Mouse (Mus musculus) cerebral cortex, adult 2 months (tissue): ENCODE measurements around the gene B230217C12Rik.

Source experiments
- WGBS: fragments of 180-500 bp; shearing (Covaris S2); methylation state at CpG from one replicate; pipeline ENCODE4 v1.1.7; 2018; 5-methylcytosine and 5-hydroxymethylcytosine counted together

B230217C12Rik gene

DNA sequence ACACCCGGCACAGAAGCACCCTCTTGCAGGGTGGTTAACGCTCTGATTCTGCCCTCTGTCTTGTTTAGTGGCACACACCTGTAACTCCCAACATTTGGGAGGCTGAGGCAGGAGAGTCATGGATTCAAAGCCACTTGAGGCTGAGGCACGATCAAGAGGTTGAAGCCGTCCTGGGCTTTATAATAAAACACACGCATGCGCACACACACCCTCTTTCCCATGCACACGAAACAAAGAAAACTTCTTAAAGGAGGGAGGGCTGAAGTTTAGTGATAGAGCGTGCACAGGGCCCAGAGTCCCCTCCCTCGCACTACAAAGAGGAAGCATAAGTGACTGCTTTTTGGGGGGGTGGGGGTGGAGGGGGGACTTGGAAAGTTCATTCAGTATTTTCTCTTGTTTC lies 14.6 kb upstream of the B230217C12Rik start:
- 72% methylated on average over 9 of the region's 9 CpGs for WGBS

DNA sequence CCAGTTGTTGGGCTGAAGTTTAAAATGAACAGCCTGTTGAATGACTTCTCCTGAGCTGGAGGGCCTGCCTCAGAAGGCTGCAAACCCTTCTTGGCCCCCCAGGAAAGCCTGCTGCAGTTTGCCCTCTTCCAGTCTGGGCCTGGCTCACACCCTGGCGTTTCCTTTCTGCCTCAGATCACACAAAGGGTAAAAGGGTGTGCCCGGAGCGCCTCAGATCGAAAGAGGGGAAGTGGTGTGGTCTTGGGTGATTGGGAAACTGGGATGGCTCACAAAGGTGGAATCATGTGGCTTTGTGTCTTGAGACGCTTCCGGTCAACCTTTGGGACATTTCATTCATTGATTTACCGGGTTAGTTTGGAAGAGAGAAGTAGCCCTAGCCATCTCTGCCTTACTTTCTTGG lies 14.2 kb upstream of the B230217C12Rik start:
- 73% methylated on average over 7 of the region's 7 CpGs for WGBS

DNA sequence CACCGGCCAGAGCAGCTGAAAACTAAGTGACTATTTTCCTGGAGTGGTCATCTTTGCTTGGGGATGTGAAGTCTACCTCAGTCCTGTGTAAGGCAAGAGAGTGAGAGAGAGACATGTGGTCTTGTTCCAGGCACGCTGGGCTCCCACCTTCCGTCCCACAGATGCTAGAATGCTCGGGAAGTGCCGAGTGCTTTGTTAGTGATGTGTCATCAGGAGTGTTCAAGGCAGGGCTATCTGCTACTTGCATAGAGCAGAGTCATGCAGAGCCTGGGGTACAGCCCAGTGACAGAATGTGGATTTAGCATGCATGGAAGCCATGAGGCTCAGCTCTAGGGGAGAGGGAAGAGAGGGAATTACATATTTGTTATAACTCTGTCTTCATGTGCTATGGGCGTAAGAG lies 12.9 kb upstream of the B230217C12Rik start:
- 71% methylated on average over 6 of the region's 6 CpGs for WGBS

DNA sequence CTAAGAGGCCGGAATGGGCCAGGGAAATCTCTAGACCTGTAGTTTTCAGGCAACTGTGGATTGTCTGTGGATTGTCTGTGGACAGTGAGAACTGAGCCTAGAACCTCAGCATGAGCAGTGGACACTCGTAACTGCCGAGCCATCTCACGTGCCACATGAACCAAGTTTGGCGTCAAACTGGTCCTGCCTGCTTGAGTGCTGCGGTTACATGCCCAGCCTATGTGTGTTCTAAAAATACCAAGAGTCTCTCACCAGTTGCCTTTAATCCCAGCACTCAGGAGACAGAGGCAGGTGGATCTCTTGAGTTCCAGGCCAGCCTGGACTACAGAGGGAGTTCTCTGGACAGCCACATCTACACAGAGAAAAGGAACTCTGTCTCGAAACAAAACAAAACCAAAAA lies 11.2 kb upstream of the B230217C12Rik start:
- 80% methylated on average over 7 of the region's 7 CpGs for WGBS

DNA sequence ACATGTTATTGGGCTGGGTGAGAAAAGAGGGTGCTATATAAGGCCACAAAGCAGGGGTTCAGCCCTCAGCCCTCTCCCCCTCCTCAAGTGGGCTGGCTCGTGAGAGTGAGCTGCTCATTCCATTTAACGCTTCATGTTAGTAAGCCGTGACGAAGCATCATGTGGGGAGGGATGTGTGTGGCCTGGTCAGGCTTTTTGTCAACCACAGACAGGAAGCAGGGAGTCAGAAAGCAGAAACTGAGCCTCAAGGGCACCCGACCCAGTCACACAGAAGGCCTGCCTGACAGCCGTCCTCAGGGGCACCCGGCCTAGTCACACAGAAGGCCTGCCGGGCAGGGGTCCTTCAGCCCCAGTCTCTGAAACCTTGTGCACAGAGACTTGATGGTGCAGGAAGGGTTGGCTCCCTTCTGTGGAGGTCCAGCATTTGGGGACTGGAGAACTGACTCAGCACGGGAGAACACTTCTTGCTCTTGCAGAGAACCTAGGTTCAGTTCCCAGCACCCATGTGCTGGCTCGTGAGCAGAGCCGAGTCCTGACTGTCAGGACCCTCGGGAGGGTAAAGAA lies 10.6 kb upstream of the B230217C12Rik start:
- 88% methylated on average over 12 of the region's 12 CpGs for WGBS

DNA sequence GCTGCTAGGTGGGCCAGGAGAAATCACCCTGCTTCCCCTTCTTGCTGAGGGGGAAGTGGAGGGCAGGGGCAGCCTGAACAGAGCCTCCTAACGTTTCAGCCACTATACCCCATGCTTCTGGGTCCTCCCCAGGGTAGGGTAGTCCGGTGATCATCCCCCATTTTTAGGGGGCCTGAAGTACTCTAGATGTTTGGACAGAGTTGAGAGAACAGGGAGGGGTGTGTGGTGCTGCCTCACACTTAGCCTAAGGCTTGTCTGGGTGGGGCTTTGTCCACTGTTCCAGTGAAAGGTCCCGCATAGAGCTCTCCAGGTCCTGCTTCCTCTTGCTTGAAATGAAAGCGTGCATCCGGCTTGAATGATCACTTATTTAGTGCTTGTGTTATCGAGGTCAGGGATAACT lies 10.1 kb upstream of the B230217C12Rik start:
- WGBS, result 79% methylated on average over 6 of the region's 6 CpGs

DNA sequence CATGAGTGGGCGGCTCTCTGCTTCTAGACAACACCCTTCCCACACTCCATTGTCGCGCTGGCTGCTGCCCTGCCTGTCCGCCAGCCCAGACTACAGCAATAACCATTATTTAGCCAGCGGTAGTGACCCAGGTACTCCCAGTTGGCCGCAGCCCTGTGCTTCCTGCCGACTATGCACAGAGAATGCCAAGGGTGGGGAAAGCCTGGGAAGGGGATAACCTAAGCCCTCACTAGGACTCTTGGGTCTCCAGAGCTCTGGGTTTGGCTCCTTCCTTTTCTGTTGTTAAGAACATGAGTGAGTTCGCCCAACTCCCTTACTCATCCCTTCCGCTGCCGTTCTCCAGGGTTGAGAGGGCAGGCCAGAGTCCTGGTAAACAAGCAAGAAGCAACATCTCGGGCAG lies 8.6 kb upstream of the B230217C12Rik start:
- WGBS, result 63% methylated on average over 11 of the region's 11 CpGs

DNA sequence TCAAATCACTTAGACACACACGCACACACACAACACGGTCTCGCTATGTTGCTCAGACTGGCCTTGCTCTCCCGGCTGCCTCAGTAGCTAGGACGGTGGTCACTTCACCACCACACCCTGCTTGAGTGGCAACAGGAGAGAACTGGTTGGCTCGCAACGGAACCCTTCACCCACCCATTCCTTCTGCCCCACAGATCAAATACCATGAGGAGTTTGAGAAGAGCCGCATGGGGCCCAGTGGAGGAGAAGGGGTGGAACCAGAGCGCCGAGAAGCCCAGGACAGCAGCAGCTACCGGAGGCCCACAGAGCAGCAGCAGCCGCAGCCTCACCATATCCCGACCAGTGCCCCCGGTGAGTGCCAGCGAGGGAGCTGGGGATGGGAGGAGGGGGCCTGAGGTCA lies 7.2 kb upstream of the B230217C12Rik start:
- 89% methylated on average over 15 of the region's 15 CpGs for WGBS

DNA sequence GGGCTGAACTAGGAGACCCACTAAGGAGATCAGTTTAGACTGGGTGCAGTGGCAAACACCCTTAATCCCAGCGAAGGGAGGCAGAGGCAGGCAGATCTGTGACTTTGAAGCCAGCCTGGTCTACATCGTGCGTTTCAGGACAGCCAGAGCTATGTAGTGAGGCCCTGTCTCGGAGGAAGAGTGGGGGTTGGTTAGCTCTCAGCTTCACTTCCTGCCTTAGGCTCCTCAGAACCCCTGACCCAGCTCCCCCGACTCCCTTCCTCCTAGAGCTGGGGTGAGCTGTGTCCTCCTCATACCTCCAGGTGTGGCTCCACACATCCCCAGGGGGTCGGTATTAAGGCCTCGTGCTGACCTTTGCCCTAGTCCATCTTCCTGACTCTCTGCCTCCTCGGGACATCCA lies 4.0 kb upstream of the B230217C12Rik start:
- WGBS, result 58% methylated on average over 8 of the region's 8 CpGs

DNA sequence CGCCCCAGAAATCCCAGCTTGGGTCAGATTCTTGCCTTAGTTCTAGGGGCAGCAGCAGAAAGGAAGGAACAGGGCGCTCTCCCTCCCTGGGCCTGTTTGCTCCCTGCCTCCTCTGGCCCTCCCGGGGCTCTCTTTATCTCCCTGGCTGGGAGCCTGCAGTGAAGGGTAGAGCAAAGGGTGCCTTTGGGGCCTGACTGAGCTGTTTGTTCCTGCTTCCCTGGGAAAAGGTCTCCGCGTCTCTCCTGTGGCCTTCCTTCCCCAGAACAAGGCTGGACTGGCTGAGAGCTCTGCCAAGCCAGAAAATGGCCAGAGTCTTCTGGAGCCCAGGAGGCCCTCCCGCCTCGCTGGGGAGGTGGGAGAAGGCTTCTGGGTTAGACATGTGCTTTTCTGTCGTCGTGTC lies 3.5 kb upstream of the B230217C12Rik start:
- whole genome bisulfite sequencing, result 67% methylated on average over 9 of the region's 9 CpGs

DNA sequence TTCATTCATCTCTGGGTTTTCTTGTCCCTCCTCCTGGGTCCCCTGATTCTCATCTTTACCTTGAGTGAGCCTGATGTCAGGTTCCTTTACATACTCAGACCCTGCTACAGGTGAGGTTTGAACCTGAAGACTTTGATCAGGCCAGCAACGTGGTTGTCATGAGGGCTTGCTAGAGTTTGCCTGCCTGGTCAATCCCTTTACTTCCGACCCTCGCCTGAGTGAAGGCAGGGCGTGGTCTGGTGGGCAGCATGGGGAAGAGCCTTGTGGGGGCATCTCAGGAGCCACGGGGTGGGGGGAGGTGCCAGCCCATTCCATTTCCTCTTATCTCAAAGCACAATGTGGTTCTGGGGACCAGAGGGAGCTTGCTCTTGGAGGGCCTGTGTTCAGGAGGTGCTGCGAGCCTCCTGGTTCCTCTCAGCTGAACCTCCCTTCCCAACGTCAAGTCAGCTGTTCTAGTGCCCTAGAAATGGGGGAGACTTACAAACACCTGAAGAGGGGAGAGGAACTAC lies 2.9 kb upstream of the B230217C12Rik start:
- 75% methylated on average over 7 of the region's 7 CpGs for WGBS

DNA sequence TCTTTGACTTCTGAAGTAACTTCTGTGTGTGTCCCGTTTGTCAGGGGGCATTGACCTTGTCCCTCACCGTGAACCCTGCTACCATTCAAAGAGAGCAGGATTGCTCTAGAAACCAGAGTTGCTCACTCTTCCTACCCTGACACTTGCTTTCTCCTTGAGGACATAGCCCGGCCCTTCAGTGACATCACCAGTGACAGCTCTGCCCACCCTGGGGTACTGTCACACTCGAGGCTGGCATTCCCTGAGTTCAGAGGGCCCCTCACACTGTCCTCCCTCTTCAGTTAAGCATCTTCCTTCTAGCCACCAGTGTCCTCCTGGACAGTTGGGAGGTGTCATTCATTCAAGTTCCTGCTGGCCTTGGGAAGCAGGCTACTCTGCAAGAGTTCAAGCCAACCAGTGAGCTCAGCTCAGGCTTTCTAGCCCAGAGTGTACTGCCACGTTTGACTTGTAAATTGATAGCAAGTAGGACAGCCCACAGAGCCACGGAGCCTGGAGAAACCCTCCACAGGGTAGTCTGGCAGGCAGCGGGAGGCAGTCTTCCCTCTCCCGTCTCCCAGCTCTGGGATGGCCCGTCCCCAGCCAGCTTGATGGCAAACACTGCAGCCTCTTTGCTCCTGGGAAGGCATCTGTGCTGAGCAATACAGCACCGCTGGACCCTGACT lies 1.7 kb upstream of the B230217C12Rik start:
- 42% methylated on average over 10 of the region's 10 CpGs for WGBS

DNA sequence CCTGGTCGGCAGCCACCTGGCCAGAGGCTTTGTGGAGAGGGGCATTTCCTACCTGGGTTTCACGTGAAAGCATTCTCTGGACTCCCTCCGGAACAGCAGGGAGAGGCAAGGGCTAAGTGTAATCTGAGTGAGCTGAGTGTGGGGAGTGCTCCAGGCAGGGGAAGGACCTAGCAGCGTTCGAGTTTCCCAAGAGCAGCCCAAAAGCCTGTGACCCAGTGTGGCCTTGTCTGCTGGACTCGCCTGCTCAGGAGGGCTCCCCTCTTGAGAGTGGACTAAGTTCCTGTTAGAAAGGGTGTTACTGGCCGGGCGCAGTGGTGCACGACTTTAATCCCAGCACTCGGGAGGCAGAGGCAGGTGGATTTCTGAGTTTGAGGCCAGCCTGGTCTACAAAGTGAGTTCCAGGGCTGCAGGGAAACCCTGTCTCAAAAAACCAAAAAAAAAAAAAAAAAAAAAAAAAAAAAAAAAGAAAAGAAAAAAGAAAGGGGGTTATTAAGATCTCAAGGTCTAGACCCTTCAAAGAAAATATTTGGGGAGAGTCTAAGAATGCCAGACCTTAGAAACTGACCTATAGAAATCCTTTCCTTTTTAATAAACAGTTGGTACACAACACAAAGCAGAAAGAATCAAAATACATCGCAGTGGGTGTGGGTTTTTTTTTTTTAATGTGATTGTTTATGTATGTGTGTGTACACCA lies 992 bp upstream of the B230217C12Rik start:
- WGBS, result 61% methylated on average over 11 of the region's 11 CpGs

DNA sequence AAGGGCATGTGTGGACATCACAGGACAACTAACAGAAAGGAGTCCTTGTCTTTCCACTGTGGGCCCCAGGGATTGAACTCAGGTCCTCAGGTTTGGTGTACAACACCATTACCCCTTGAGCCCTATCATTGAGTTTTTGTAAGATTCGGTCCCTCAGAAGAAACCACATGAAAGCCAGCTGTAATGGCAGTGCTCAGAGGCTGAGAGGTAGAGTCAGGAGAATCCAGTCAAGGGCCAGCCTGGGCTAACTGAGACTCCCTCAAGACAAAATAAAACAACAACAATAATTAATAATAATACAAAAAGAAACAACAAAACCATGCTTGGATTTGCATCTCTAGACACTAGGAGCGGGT lies 467 bp upstream of the B230217C12Rik start:
- WGBS, result 26% methylated on average over 2 of the region's 2 CpGs

DNA sequence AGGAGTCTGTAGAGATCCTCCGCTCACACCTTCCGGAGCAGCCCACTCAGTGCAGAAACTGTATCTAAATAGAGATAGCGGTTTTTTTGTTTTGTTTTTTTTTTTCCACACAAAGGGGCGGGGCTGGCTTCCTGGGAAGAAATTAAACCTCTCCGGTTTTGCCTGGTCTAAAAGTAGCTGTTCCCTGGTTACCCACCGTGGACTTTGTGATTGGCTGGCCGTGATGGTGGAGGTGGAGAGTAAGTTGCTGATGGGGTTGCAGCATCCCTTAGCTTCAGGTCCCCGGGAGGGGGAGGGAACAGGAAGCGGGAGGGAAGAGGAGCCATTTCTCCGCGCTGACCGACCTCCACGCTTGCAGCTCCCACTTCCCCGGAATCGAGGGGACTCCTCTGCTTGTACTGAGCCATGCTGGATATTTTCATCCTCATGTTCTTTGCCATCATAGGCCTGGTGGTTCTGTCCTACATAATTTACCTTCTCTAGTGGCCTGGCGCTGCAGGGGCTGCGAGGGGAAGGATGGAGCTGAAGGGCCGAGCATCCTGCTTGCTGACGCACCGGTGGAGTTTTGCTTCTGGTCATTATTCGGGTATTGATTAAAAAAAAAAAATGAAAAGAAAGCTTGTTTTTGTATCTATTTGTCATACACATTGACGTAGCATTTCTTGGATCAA lies 546 bp downstream of the B230217C12Rik start:
- 2% methylated on average over 22 of the region's 22 CpGs for WGBS

DNA sequence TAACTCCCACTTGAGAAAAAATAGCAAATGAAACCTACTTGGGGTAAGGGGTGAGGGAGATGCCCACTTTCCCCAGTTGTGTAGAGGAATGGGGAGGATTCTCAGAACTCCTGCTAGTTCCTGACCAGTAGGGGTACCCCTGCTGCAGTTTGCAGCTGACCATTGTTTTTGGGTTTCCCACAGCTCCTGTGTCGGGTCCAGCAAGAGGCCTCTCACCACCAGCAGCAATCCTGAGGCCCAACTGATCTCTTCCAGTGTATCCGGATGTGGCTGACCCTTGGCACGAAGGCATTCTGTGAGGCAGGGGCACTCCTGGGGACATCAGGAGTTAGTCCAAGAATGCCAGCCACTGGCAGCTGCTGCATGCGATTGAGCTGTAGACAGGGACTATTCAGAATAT lies 1.4 kb downstream of the B230217C12Rik start:
- WGBS, result 35% methylated on average over 4 of the region's 4 CpGs

DNA sequence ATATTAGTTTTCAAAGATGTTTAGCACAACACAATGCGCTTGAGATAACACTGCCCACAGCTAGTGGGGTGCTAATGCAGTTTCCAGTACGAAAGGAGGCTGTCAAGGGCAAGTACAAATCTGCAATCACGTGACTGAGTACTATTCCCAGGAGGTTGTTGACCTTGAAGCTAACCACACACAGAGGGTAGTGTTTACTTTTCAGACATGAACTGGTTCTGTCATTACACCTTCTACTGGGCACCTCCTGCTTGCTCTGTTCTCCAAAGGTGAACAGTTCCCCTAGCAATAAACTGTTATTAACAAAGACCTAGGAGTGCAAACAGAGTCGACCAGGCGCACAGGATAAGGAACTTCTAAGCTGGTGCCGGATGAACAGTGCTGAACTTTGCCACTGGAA lies 9.8 kb downstream of the B230217C12Rik start:
- 70% methylated on average over 6 of the region's 6 CpGs for WGBS

DNA sequence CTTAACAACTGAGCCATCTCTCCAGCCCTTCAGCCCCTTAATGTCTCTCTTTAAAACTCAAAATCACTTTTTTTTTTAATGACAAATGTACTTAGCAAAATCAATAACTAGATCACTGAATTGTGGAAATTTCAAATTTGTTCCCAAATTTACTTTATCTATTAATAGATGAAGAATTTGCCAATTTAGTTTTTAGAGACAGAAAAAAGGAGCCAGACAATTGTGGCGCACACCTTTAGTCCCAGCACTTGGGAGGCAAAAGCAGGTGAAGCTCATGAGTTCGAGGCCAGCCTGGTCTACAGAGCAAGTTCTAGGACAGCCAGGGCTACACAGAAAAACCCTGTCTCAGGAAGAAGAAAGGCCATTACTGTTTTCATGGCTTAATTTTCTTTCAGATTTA lies 11.0 kb downstream of the B230217C12Rik start:
- 93% methylated on average over 2 of the region's 2 CpGs for WGBS

DNA sequence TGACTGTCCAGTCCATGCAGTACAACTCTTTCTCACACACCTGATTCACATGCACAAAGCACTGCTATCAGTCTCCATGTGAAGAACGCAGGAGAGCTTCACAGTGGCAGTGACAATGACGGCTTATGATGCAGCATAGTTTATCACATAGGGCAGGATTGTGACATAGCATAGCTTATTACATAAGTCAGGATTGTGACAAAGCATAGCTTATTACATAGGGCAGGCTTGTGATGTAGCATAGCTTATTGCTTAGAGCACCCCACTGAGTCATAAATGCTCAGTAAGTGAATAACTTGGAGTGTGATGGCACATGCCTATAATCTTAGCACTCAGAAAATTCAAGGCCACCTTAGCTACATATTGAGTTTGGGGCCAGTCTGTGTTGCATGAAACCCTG lies 14.9 kb downstream of the B230217C12Rik start:
- WGBS, result 89% methylated on average over 2 of the region's 2 CpGs

DNA sequence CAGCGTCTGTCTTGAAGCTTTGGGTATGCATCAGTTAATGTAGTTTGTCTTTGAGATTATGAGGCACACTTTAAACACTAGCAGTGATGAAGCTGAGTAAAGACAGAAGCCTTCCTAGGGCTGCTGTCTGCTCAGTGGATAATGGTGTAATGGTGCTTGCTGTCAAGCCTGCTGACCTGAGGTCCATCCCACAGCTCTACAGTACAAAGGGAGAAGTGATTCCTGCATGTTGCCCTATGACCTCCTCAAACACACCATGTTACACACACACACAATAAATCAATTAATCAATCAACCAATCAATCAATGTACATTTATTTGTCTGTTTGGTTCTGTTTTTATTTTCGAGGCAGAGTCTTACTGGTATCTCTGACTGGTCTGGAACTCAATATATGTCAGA lies 21.6 kb downstream of the B230217C12Rik start:
- WGBS, result 87% methylated on average over 2 of the region's 2 CpGs

DNA sequence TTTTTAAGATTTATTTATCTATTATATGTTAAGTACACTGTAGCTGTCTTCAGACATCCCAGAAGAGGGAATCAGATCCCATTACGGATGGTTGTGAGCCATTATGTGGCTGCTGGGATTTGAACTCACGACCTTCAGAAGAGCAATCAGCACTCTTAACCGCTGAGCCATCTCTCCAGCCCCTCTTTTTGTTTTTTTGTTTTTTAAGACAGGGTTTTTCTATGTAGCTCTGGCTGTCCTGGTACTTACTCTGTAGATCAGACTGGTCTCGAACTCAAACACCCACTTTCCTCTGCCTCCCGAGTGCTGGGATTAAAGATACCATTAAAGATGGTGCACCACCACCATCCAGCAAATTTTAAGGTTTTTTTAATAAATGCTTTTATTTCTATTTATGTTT lies 24.8 kb downstream of the B230217C12Rik start:
- 94% methylated on average over 5 of the region's 5 CpGs for WGBS

DNA sequence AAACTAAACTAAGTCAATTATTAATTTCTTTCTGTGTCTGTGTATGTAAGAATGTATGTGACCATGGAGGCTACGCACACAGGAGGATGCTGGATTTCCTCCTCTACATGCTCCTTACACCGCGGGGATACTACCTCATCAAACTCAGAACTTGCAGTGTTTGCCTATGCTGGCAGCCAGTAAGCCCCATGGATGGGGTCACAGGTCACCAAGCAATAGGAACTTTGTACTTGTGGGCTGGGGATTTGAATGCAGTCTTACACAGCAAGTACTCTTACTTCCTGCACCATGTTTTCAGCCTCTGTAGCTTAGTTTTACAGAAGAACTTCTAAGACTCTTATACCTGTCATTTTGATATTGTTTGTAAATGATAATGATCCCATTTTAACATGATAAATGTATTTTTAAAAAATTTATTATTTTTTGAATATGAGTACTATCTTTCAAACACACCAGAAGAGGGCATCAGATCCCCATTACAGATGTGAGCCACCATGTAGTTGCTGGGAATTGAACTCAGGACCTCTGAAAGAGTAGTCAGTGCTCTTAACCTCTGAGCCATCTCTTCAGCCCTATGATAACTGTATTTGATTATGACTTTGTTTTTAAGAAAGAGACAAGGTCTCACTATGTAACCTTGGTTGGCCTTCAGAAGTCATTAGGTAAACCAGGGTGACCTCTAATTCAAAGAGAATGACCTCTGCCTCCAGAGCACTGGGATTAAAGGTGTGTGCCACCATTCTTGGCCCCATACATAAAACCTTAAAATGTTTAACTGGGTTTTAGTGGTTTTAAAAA lies 25.7 kb downstream of the B230217C12Rik start:
- 95% methylated on average over 3 of the region's 3 CpGs for WGBS
